Mouse (Mus musculus) 416B (cell line): ENCODE data around the gene Dab1.

Source experiments
- DNase-seq: peaks from one replicate; pipeline ENCODE4 v3.0.0; 2011; ENCODE audit warnings: low read depth

Dab1 gene

DNA sequence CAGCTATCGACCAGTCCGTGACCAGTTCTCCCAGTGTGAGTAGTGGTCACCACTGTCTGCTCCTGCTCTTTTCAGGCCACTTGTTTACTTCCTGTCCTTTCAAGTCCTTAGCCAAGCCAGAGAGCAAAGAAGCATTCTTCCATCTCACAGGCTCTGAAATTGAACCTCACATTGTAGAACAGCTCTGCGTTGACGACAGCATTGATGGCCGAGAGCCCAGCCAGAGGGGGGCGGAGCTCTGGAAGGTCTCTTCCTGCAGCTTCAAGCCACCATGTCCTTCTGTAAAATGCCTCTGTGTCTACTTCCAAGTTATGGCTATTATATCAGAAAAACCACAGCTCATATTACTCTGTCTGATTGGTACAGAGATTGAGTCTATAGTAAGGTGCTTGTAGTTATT, 1127.3 kb downstream of the Dab1 start:
- DNase-seq, result no peak

GRCm38 (mm10) chr4:104754090-104754489, 1134.9 kb downstream of the Dab1 start:
- DNase-seq, result no peak

GRCm38 (mm10) chr4:104760878-104761624, 1141.9 kb downstream of the Dab1 start:
- no peak for DNase-seq

DNA sequence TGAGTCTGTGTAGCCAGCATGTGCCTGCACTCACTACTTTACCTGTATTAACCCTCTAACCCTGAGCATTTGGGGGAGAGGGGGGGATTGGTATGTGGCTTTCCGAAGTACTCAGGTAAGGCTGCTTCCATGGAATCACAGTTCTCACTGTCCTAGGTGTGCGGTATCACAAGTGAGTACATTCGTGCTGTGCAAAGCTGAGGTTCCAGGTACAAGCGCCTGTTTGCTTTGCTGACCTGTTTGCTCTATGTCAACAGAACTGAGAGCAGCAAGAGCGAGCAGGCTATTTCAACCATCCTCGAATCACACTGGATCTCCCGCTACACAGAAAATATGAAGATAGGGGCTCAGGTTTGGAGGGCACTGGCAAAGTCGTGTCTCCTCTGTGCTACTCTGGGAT, 1146.9 kb downstream of the Dab1 start, which contains the start of gene C8b:
Gene C8b (plus strand): TSS at position 253 of the 400 bp plus-strand sequence.
- no peak for DNase-seq

DNA sequence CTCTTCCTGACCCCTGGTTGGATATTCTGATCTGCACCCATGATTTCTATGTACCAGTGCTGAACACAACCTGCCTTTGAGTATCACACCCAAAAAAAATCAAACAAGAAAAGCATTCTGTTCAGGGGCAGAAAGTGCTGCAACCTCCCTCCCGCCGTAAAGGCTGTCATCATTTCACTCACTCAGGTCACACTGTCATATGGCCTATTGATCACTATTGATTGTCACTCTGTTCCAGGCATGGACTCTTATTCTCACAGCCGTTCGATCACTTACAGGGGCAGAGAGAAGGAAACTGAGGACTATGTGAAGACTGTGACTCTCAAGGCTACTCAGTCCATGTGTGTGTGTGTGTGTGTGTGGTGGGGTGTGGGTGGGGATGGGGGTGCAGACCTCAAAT, 1149.0 kb downstream of the Dab1 start:
- DNase-seq, result no peak

- no peak for DNase-seq
Measured at GRCm38 (mm10) chr4:104769602-104770001, 1150.4 kb downstream of the Dab1 start.

GRCm38 (mm10) chr4:104770331-104770730, 1151.2 kb downstream of the Dab1 start:
- DNase-seq, result no peak

DNA sequence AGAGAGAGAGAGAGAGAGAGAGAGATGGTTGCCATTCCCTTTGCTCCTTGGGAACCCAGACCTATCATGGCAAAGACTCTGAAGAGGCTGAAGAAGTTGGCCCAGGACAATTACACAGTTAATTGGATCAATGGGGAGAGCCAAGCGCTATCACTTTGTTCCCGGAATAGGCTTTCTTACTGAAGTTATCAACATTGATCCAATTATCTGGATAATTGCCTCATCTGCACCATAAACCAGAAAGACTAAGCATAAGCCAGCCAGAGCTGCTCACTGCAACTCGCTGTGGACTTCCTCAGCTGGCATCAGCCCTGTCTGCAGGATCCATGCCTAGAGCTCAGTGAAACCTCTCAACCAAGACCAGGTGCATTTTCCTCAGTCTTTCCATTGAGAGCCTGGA, 1156.4 kb downstream of the Dab1 start:
- no peak for DNase-seq

DNA sequence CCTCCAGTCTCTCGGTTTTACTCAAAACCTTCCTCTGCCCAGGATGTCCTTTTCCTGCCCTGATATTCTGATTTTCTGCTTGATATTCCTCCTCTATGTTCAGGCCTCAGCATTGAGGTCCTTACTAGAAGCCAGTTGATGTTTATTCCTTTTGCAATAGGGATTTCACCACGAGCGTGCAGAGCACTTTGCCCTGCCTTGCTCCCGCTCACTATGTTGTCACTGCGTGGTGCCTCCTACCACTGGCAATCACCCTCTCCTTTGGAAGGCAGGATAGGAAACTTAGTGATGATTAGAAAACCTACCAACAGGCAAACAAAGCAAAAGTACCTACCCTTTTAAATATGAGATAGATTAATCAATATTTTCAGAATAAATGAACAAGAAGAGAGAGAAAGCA, 1160.3 kb downstream of the Dab1 start:
- no peak for DNase-seq

DNA sequence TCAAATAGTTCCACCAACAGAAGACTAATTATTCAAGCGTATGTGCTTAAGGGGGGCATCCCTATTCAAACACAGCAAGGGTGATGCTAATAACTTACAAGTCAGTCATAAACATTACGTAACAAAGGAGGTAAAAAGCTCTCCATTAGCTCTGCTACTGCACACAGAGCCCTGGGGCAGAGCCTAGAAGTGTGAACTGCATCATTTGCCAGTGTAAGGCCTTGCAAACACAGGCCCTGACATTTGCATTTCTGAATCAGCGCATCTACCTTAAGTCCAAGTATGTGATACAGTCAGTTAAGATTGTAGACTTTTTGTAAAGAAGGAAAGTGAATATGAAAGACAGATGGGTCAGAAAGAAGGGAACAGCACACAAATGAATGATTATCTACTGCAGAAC, 1162.3 kb downstream of the Dab1 start:
- DNase-seq, result no peak

GRCm38 (mm10) chr4:104782346-104782745, 1163.2 kb downstream of the Dab1 start:
- no peak for DNase-seq

GRCm38 (mm10) chr4:104792111-104792510, 1173.0 kb downstream of the Dab1 start:
- no peak for DNase-seq
